Mouse (Mus musculus) adrenal gland, adult 8-10 months (tissue): Measurements from ENCODE around the gene Nlrp3. TPM values are rescaled to one million over a fixed set of nuclear protein-coding genes. Genes with fewer than 3 reads are reported as not detected.

ENCODE experiments used
- DNase-seq: peaks from one replicate; pipeline ENCODE4 v3.0.0; 2022
- total RNA-seq, 4 experiments: library from RNA; stranded (reverse); gene quantifications; 2 replicates each; pipeline ENCODE4 v1.2.4; 2022

Nlrp3 gene
- 1 to 10 TPM; 1.0 to 1.6 (median 1.3) TPM for total RNA-seq

GRCm38 (mm10) chr11:59541324-59541723, at the start of gene Nlrp3:
Gene Nlrp3, plus strand, starts transcription at chr11:59541568.
- no peak for DNase-seq

- no peak for DNase-seq
These were observed 44.6 kb upstream of the Nlrp3 start for GRCm38 (mm10) chr11:59496672-59497310.

- no peak for DNase-seq
These were observed 43.6 kb upstream of the Nlrp3 start for GRCm38 (mm10) chr11:59497747-59498146.

GRCm38 (mm10) chr11:59501978-59502700, 39.2 kb upstream of the Nlrp3 start:
- DNase-seq = no peak

- peak; percentile 42 for DNase-seq
These were observed 36.0 kb upstream of the Nlrp3 start for GRCm38 (mm10) chr11:59505351-59505838.

- DNase-seq = peak; percentile 86
These were observed 35.3 kb upstream of the Nlrp3 start for GRCm38 (mm10) chr11:59505839-59506712.

- no peak for DNase-seq
These were observed 34.7 kb upstream of the Nlrp3 start for GRCm38 (mm10) chr11:59506713-59507074.

GRCm38 (mm10) chr11:59511558-59511957, 29.8 kb upstream of the Nlrp3 start:
- DNase-seq = no peak

- DNase-seq = no peak
These were observed 28.6 kb upstream of the Nlrp3 start for GRCm38 (mm10) chr11:59512733-59513132.

- DNase-seq = no peak
These were observed 27.8 kb upstream of the Nlrp3 start for GRCm38 (mm10) chr11:59513556-59513955.

GRCm38 (mm10) chr11:59514381-59514780, 27.0 kb upstream of the Nlrp3 start:
- no peak for DNase-seq

- no peak for DNase-seq
These were observed 26.6 kb upstream of the Nlrp3 start for GRCm38 (mm10) chr11:59514789-59515188.

GRCm38 (mm10) chr11:59517441-59517840, 23.9 kb upstream of the Nlrp3 start:
- no peak for DNase-seq

GRCm38 (mm10) chr11:59518226-59518625, 23.1 kb upstream of the Nlrp3 start:
- no peak for DNase-seq

- DNase-seq = no peak
These were observed 21.4 kb upstream of the Nlrp3 start for GRCm38 (mm10) chr11:59519741-59520495.

- DNase-seq = no peak
These were observed 17.2 kb upstream of the Nlrp3 start for GRCm38 (mm10) chr11:59524150-59524549.

- peak; percentile 51 for DNase-seq
These were observed 16.1 kb upstream of the Nlrp3 start for GRCm38 (mm10) chr11:59525237-59525636.

- DNase-seq = peak; percentile 29
These were observed 14.8 kb upstream of the Nlrp3 start, which contains the start of gene Zkscan17 for GRCm38 (mm10) chr11:59526472-59527080. Gene Zkscan17, minus strand, starts transcription at chr11:59526751.

- DNase-seq = no peak
These were observed 11.1 kb upstream of the Nlrp3 start for GRCm38 (mm10) chr11:59530221-59530620.

- DNase-seq = no peak
These were observed 10.4 kb upstream of the Nlrp3 start for GRCm38 (mm10) chr11:59530870-59531535.

- no peak for DNase-seq
These were observed 9.8 kb upstream of the Nlrp3 start for GRCm38 (mm10) chr11:59531562-59531961.
